Mouse (Mus musculus): ENCODE results near the gene Psmb5.

GRCm38 (mm10) chr14:54638210-54638609 lies 20.4 kb upstream of the Psmb5 start:
- TF ChIP-seq POLR2A (IDR thresholded peaks at IDR 0.05; ENCODE audit: control insufficient read depth, low read depth, low read length) (no peak), CTCF (IDR thresholded peaks at IDR 0.05; ENCODE audit: control insufficient read depth, insufficient read depth, insufficient replicate concordance, low read depth, low read length) (no peak)

All from testis, adult 2 months (tissue).